Mouse (Mus musculus) midbrain, postnatal 0 days (tissue): ENCODE results near the gene Abcd4. TPM values are rescaled to one million over a fixed set of nuclear protein-coding genes. Genes with fewer than 3 reads are reported as not detected.

Source experiments
- ATAC-seq: fragments of 200-750 bp; cut with Nextera tagmentation; 2 replicates; pipeline ENCODE4 v1.8.0; 2017; ENCODE audit warnings: moderate number of reproducible peaks, mild to moderate bottlenecking, moderate TSS enrichment, moderate library complexity; ENCODE audit not compliant: low FRiP score
- DNase-seq: peaks from one replicate; pipeline ENCODE4 v3.0.0-alpha.2; 2015; ENCODE audit warnings: low spot score
- H3K27ac ChIP-seq: fragments of 300-500 bp; sonication (generic); 2 replicates; pipeline ENCODE4 v1.5.1; 2014; ENCODE audit warnings: low read depth, mild to moderate bottlenecking, low read length, mixed read lengths
- H3K27me3 ChIP-seq: fragments of 300-500 bp; sonication (generic); 2 replicates; pipeline ENCODE4 v1.6.1; 2014; ENCODE audit warnings: low read length, control low read depth, mixed read lengths; ENCODE audit not compliant: insufficient read depth
- H3K36me3 ChIP-seq: fragments of 300-500 bp; sonication (generic); 2 replicates; pipeline ENCODE4 v1.6.1; 2014; ENCODE audit warnings: low read length, control low read depth, mixed read lengths; ENCODE audit not compliant: insufficient read depth
- H3K4me1 ChIP-seq: fragments of 300-500 bp; sonication (generic); 2 replicates; pipeline ENCODE4 v1.6.1; 2014; ENCODE audit warnings: mild to moderate bottlenecking, control low read depth, antibody characterized with exemption, low read length, mixed read lengths; ENCODE audit not compliant: insufficient read depth
- H3K4me2 ChIP-seq: fragments of 300-500 bp; sonication (generic); 2 replicates; pipeline ENCODE4 v1.6.1; 2014; ENCODE audit warnings: low read depth, mild to moderate bottlenecking, low read length, mixed read lengths; ENCODE audit not compliant: poor library complexity, severe bottlenecking
- H3K4me3 ChIP-seq: fragments of 300-500 bp; sonication (generic); 2 replicates; pipeline ENCODE4 v1.5.1; 2014; ENCODE audit warnings: low read depth, mild to moderate bottlenecking, low read length, moderate library complexity
- H3K9ac ChIP-seq: fragments of 300-500 bp; sonication (generic); replicated peaks from 2 replicates; pipeline ENCODE4 v1.6.1; 2014; ENCODE audit warnings: mild to moderate bottlenecking, low read length, moderate library complexity, mixed read lengths; ENCODE audit not compliant: poor library complexity, severe bottlenecking
- H3K9me3 ChIP-seq: fragments of 300-500 bp; sonication (generic); 2 replicates; pipeline ENCODE4 v1.6.1; 2016; ENCODE audit warnings: low read length, control low read depth
- CTCF ChIP-seq: IDR thresholded peaks from 2 replicates; pipeline ENCODE4 v1.5.1; 2016; ENCODE audit warnings: antibody characterized with exemption, mild to moderate bottlenecking
- WGBS: fragments of 180-500 bp; shearing (Covaris S2); extraction: QIAGEN DNeasy Blood & Tissue Kit; methylation state at CpG from one replicate; pipeline ENCODE4 v1.1.7; 2014; 5-methylcytosine and 5-hydroxymethylcytosine counted together
- polyA plus RNA-seq: library from polyadenylated mRNA; unstranded; fragments of >200 nt; fragmentation: Nextera tagmentation; extraction: Ambion mirVana; gene quantifications from 2 replicates; pipeline ENCODE4 v1.2.1, GENCODE M21; 2015
- total RNA-seq: library from RNA; depleted of rRNA; stranded (reverse); fragments of >200 nt; gene quantifications from 2 replicates; pipeline ENCODE4 v1.2.3, GENCODE M21; 2014; rRNA removed

The Abcd4 gene
- 6.8 and 10.0 TPM in 2 replicates for total RNA-seq
- polyA plus RNA-seq, result 9.0 and 10.4 TPM in 2 replicates

DNA sequence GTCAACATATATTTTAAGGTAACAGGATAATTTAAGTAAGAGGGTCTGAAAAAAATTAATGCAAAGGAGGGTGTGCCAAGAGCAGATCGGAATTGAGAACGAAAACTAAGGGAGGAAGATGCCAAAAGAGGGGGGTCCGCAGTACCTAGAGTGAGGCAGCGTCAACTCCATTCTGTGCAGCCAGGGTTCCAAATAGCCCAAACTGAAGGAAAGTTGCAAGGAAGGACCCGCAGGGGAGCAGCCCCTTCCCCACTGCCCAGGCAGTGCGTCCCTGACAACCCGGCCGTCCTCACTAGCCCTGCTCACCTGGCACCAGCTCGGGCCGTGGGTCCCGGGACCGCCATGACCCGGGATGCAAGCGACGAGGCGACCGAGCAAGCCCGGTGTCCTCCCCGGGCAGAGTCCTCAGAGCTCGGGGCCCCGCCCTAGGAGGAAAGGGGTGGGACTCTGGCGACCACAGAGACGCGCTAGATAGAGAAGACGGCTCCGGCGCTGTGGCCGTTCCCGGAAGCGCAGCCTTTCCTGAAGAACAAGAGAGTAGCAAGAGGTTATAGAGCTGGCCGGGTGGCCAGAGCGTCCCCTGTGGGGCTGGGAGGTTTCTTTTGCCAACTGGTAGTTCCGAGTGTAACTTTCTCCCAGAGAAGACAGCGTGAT lies at the start of gene Abcd4:
TSS of gene Abcd4 (minus strand) at position 437 of the 654 bp plus-strand sequence.
- 0 out of 2 replicates have a peak within 1 kb of the TSS, but pooled peaks have one; percentile 12 for H3K27ac ChIP-seq
- peak within 1 kb of the TSS; percentile 81 for H3K4me3 ChIP-seq
- peak within 1 kb of the TSS; percentile 80 for H3K9ac ChIP-seq
- H3K4me1 ChIP-seq, result no peaks in the 10 kb centered on the region; the same call in 1 of the 2 replicates
- H3K27me3 ChIP-seq, result no peaks in the 10 kb centered on the region
- peak; percentile 93 for DNase-seq
- H3K4me2 ChIP-seq, result peak within 1 kb of the TSS; percentile 75
- peaks cover 6% of the 10 kb centered on the region; the same call in 1 of the 2 replicates for H3K36me3 ChIP-seq
- no peaks in the 10 kb centered on the region for H3K9me3 ChIP-seq
- under 1% methylated on average over 34 of the region's 34 CpGs for WGBS
- peak; percentile 71 for TF ChIP-seq CTCF
- peak; percentile 97 for ATAC-seq

DNA sequence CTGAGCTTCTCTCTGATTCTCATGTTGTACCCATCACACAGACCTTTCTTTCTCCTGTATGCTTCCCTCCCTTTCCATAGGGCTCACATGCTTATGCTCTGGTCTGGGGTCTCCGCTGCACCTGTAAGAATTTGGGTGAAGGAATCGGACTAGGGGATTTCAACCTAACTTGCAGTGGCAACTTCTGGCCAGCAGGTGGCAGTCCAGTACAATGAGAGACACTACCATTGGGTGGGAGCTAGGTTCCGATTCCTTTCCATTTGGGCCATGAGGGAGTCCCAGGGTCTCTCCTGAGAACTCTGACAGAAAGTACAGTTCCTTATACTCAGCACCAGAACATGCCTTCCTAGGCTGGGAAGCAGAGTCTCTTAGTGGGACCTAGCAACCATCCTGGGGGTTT lies 36.7 kb upstream of the Abcd4 start:
- H3K27me3 ChIP-seq, result 0 out of 2 replicates have a peak, but pooled peaks cover 5% of the 10 kb centered on the region
- no peaks in the 10 kb centered on the region for H3K4me1 ChIP-seq
- peak; percentile 99 for TF ChIP-seq CTCF
- H3K4me2 ChIP-seq, result no peak overlapping the region
- DNase-seq (peak; percentile 70), ATAC-seq (peak; percentile 31; the same call in 1 of the 2 replicates)
- H3K9me3 ChIP-seq, result no peaks in the 10 kb centered on the region
- no peak overlapping the region for H3K27ac ChIP-seq
- H3K4me3 ChIP-seq, result no peak overlapping the region
- WGBS, result 21% methylated on average over 3 of the region's 3 CpGs
- H3K9ac ChIP-seq, result no peak overlapping the region
- no peaks in the 10 kb centered on the region for H3K36me3 ChIP-seq

DNA sequence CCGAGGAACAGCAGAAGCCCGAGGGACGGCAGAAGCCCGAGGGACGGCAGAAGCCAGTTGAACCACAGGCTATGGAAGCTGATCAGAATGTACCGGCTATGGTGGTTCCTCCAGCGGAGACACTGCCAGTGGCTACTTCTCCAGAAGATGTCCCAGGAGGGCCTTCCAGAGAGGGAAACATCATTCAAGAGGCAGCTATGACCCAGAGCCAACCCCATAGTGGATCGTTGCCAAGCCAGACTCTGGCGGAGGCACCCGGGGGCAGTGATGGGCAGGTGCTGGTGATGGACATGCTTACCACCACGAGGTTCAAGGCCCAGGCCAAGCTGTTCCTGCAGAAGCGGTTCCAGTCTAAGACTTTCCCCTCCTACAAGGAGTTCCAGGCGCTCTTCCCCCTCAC lies 33.0 kb upstream of the Abcd4 start:
- Histone ChIP-seq H3K36me3 (no peaks in the 10 kb centered on the region), H3K9ac (no peak overlapping the region), H3K4me2 (no peak overlapping the region), H3K4me3 (no peak overlapping the region), H3K27me3 (0 out of 2 replicates have a peak, but pooled peaks cover 5% of the 10 kb centered on the region), H3K9me3 (no peaks in the 10 kb centered on the region), H3K27ac (no peak overlapping the region), H3K4me1 (no peaks in the 10 kb centered on the region)
- 88% methylated on average over 12 of the region's 13 CpGs for WGBS
- DNase-seq (no peak), ATAC-seq (no peak)
- TF ChIP-seq CTCF, result no peak

DNA sequence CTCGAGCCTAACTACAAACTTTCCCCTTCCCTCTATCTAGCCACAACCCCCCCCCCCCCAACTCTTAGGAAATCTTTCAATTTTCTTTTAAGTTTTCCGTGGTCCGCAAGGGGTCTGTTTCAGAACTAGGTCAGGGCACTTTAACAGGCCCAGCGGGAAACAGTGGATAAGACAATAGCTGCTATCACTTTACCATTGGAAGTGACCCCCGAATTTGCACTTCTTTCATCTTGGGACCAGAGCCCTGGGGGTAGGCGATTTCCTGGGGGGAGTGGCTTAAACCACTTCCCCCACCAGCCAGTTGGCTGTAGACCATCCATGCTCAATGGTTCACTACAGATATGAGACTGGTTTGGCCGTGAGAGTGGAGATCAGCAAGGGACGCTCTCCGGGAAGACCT lies 23.4 kb upstream of the Abcd4 start, which contains the start of gene Vrtn:
TSS of gene Vrtn (plus strand) at position 366 of the 400 bp plus-strand sequence.
- H3K9me3 ChIP-seq, result no peaks in the 10 kb centered on the region
- no peak for DNase-seq
- TF ChIP-seq CTCF, result no peak
- no peak for ATAC-seq
- H3K4me3 ChIP-seq, result no peak within 1 kb of the TSS
- 9% methylated on average over 9 of the region's 9 CpGs for WGBS
- H3K4me2 ChIP-seq, result no peak within 1 kb of the TSS
- H3K9ac ChIP-seq, result no peak within 1 kb of the TSS
- no peak within 1 kb of the TSS for H3K27ac ChIP-seq
- no peaks in the 10 kb centered on the region for H3K36me3 ChIP-seq
- H3K27me3 ChIP-seq, result peaks cover 30% of the 10 kb centered on the region
- no peaks in the 10 kb centered on the region for H3K4me1 ChIP-seq

DNA sequence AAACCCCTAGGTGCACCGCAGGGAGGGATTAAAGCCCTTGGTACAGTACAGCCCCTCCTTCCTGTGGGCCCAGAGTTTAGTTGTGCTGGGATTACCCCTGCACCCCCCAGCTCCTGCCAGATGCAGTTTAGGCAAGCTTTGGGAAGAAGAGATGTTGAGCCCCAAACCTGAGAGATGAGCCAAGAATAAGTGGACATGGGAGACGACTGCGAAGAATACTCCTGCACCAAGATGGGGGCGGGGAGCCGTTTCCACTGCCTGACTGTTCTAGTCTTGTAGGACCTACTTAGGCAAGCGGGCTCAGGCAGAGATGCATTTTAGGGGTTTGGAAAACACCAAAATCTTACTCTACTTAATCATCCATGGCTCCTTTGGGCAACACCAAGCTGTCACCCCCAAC lies 23.0 kb upstream of the Abcd4 start:
- peaks cover 30% of the 10 kb centered on the region for H3K27me3 ChIP-seq

DNA sequence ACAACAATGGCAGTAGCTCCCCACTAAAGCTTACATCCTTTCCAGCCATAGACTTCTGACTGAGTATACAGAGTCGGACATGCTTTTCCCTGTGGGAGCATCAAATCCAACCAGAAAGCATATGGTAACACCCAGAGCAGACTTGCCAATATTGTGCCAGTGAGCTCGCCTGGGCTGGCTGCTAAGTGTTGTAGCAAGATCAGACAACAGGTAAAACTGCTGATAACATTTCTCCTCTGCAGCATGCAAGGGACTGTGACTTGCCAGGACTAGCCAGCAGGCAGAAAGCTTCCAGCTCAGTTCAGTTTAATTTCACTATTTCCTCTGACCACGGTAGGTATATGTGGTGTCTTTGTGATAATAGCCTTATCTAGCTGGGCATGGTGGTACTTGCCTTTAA lies 14.7 kb upstream of the Abcd4 start:
- WGBS, result 79% methylated on average over 3 of the region's 3 CpGs

More for the DNA sequence above, 23.0 kb upstream of the Abcd4 start:
- H3K36me3 ChIP-seq, result no peaks in the 10 kb centered on the region
- 12% methylated on average over 5 of the region's 6 CpGs for WGBS
- no peak overlapping the region for H3K4me3 ChIP-seq
- H3K4me2 ChIP-seq, result no peak overlapping the region
- H3K9me3 ChIP-seq, result no peaks in the 10 kb centered on the region
- H3K4me1 ChIP-seq, result no peaks in the 10 kb centered on the region
- H3K9ac ChIP-seq, result no peak overlapping the region
- ATAC-seq, result no peak
- DNase-seq, result no peak
- no peak for TF ChIP-seq CTCF
- H3K27ac ChIP-seq, result no peak overlapping the region

More for the DNA sequence above, 14.7 kb upstream of the Abcd4 start:
- H3K27me3 ChIP-seq, result no peaks in the 10 kb centered on the region
- DNase-seq (no peak), ATAC-seq (no peak)
- no peaks in the 10 kb centered on the region for H3K9me3 ChIP-seq
- no peak overlapping the region for H3K4me3 ChIP-seq
- TF ChIP-seq CTCF, result no peak
- no peaks in the 10 kb centered on the region for H3K4me1 ChIP-seq
- no peak overlapping the region for H3K27ac ChIP-seq
- no peak overlapping the region for H3K4me2 ChIP-seq
- H3K36me3 ChIP-seq, result no peaks in the 10 kb centered on the region
- H3K9ac ChIP-seq, result no peak overlapping the region
